Mouse (Mus musculus) adrenal gland, adult 18-20 months (tissue): Measurements from ENCODE around the gene Hist1h2bf. TPM values are rescaled to one million over a fixed set of nuclear protein-coding genes. Genes with fewer than 3 reads are reported as not detected.
"Not testable (repeated sequence)": the region's sequence is repeated elsewhere in the genome, so short reads cannot be mapped to it uniquely, and the experiment has no call there.

Source experiments
- DNase-seq, 2 experiments: peaks; one replicate each; pipeline ENCODE4 v3.0.0; 2021 to 2022; ENCODE audit warnings: low spot score in 2 of 2
- total RNA-seq, 2 experiments: library from RNA; stranded (reverse); gene quantifications; 1 replicate in 1 of 2; 2 replicates in 1 of 2; pipeline ENCODE4 v1.2.3; 2021

Gene Hist1h2bf
- total RNA-seq, 2 experiments from 2014 or later: 15.9 to 21.9 TPM

- no peak for DNase-seq
Observed at GRCm38 (mm10) chr13:23550761-23551145, 23.2 kb downstream of the Hist1h2bf start.

GRCm38 (mm10) chr13:23546694-23547093, 27.3 kb downstream of the Hist1h2bf start:
- DNase-seq: no peak

- DNase-seq: not testable (repeated sequence)
Observed at GRCm38 (mm10) chr13:23544787-23545120, 29.2 kb downstream of the Hist1h2bf start.

GRCm38 (mm10) chr13:23543965-23544786, 29.8 kb downstream of the Hist1h2bf start, which contains the start of gene Hist1h3f:
Gene Hist1h3f, plus strand, starts transcription at chr13:23544052.
- DNase-seq: peak; percentile 46 to 59

- peak; percentile 39 to 56 for DNase-seq
Observed at GRCm38 (mm10) chr13:23542999-23543607, 30.9 kb downstream of the Hist1h2bf start, which contains the start of gene Hist1h2bh. Gene Hist1h2bh, minus strand, starts transcription at chr13:23543392.

- DNase-seq: not testable (repeated sequence)
Observed at GRCm38 (mm10) chr13:23542225-23542980, 31.6 kb downstream of the Hist1h2bf start.

GRCm38 (mm10) chr13:23541497-23541896, 32.5 kb downstream of the Hist1h2bf start:
- DNase-seq: no peak

GRCm38 (mm10) chr13:23539821-23540220, 34.2 kb downstream of the Hist1h2bf start:
- DNase-seq: not testable (repeated sequence)

- DNase-seq: no peak
Observed at GRCm38 (mm10) chr13:23538249-23538648, 35.7 kb downstream of the Hist1h2bf start.

- no peak for DNase-seq
Observed at GRCm38 (mm10) chr13:23537006-23537710, 36.8 kb downstream of the Hist1h2bf start.

- DNase-seq: no peak
Observed at GRCm38 (mm10) chr13:23536076-23536822, 37.7 kb downstream of the Hist1h2bf start.

GRCm38 (mm10) chr13:23535137-23536075, 38.6 kb downstream of the Hist1h2bf start, which contains the start of gene Hist1h3g:
Gene Hist1h3g, plus strand, starts transcription at chr13:23535422.
- peak; percentile 70 to 72 for DNase-seq

- DNase-seq: no peak
Observed at GRCm38 (mm10) chr13:23534368-23535131, 39.4 kb downstream of the Hist1h2bf start.

- DNase-seq: not testable (repeated sequence)
Observed at GRCm38 (mm10) chr13:23533560-23534367, 40.2 kb downstream of the Hist1h2bf start, which contains the start of gene Hist1h2af. Gene Hist1h2af, plus strand, starts transcription at chr13:23533906.

- DNase-seq: no peak
Observed at GRCm38 (mm10) chr13:23532262-23533075, 41.5 kb downstream of the Hist1h2bf start.
